Mouse (Mus musculus) MEL (cell line): ENCODE data around the gene Emsy. TPM values are rescaled to one million over a fixed set of nuclear protein-coding genes. Genes with fewer than 3 reads are reported as not detected.

Experiments used
- DNase-seq: peaks from one replicate; pipeline ENCODE4 v3.0.0; 2011; ENCODE audit warnings: low read depth, low spot score
- H3K27ac ChIP-seq: 2 replicates; pipeline ENCODE4 v1.5.1; 2012; ENCODE audit warnings: low read depth, mild to moderate bottlenecking, control low read depth, low read length, moderate library complexity; ENCODE audit not compliant: control insufficient read depth
- H3K27me3 ChIP-seq, 2 experiments: fragments of 150-350 bp in 1 of 2; sonication (generic) in 1 of 2; 2 replicates each; pipeline ENCODE4 v1.6.1; 2012; ENCODE audit warnings: low read length in 2 of 2, mild to moderate bottlenecking in 2 of 2, improper control_type of control experiment in 1 of 2, moderate library complexity in 1 of 2; ENCODE audit not compliant: insufficient read depth in 2 of 2, control insufficient read depth in 1 of 2
- H3K36me3 ChIP-seq, 2 experiments: 2 replicates each; pipeline ENCODE4 v1.6.1; 2012 to 2014; ENCODE audit warnings: low read length in 2 of 2, improper control_type of control experiment in 1 of 2, inconsistent platforms in 1 of 2, mild to moderate bottlenecking in 1 of 2; ENCODE audit not compliant: insufficient read depth in 2 of 2, control insufficient read depth in 1 of 2
- H3K4me1 ChIP-seq, 2 experiments: fragments of 150-350 bp in 1 of 2; sonication (generic) in 1 of 2; 2 replicates each; pipeline ENCODE4 v1.6.1; 2012; ENCODE audit warnings: low read length in 2 of 2, improper control_type of control experiment in 1 of 2, mild to moderate bottlenecking in 1 of 2; ENCODE audit not compliant: insufficient read depth in 2 of 2, control insufficient read depth in 1 of 2
- H3K4me3 ChIP-seq, 2 experiments: fragments of 150-350 bp in 1 of 2; sonication (generic) in 1 of 2; 2 replicates each; pipeline ENCODE4 v1.5.1; 2012; ENCODE audit warnings: low read depth in 2 of 2, low read length in 2 of 2, mild to moderate bottlenecking in 2 of 2, moderate library complexity in 2 of 2, control low read depth in 1 of 2, improper control_type of control experiment in 1 of 2; ENCODE audit not compliant: control insufficient read depth in 1 of 2, insufficient read depth in 1 of 2
- H3K79me2 ChIP-seq: 2 replicates; pipeline ENCODE4 v1.6.1; 2012; ENCODE audit warnings: mild to moderate bottlenecking, low read length, moderate library complexity; ENCODE audit not compliant: control insufficient read depth, poor library complexity, insufficient read depth
- H3K9ac ChIP-seq: 2 replicates; pipeline ENCODE4 v1.6.1; 2012; ENCODE audit warnings: low read depth, mild to moderate bottlenecking, control low read depth, low read length, moderate library complexity; ENCODE audit not compliant: control insufficient read depth, poor library complexity, severe bottlenecking
- H3K9me3 ChIP-seq: fragments of 150-350 bp; sonication (generic); replicated peaks from 2 replicates; pipeline ENCODE4 v1.6.1; 2012; ENCODE audit warnings: mild to moderate bottlenecking, low read length, improper control_type of control experiment, moderate library complexity; ENCODE audit not compliant: insufficient read depth
- BHLHE40 ChIP-seq: IDR thresholded peaks from 2 replicates; pipeline ENCODE4 v1.6.1; 2012; ENCODE audit warnings: low read depth, mild to moderate bottlenecking, inconsistent platforms, low read length, improper control_type of control experiment, borderline replicate concordance
- CHD1 ChIP-seq: IDR thresholded peaks from 2 replicates; pipeline ENCODE4 v1.6.1; 2012; ENCODE audit warnings: low read depth, mild to moderate bottlenecking, inconsistent platforms, low read length, improper control_type of control experiment
- CHD2 ChIP-seq: IDR thresholded peaks from 2 replicates; pipeline ENCODE4 v1.6.1; 2011; ENCODE audit warnings: low read length, improper control_type of control experiment
- ELF1 ChIP-seq: IDR thresholded peaks from 2 replicates; pipeline ENCODE4 v1.6.1; 2014; ENCODE audit warnings: low read depth, mild to moderate bottlenecking, inconsistent platforms, low read length, improper control_type of control experiment, moderate library complexity
- GATA1 ChIP-seq: IDR thresholded peaks from 2 replicates; pipeline ENCODE4 v1.6.1; 2011; ENCODE audit warnings: low read depth, low read length, improper control_type of control experiment
- JUND ChIP-seq: IDR thresholded peaks from 2 replicates; pipeline ENCODE4 v1.6.1; 2011; ENCODE audit warnings: low read depth, mild to moderate bottlenecking, improper control_type of control experiment, low read length
- KAT2A ChIP-seq: conservative IDR thresholded peaks from 2 replicates; pipeline ENCODE4 v1.6.1; 2012; ENCODE audit warnings: low read depth, low read length, improper control_type of control experiment, inconsistent platforms
- MAFK ChIP-seq: IDR thresholded peaks from 2 replicates; pipeline ENCODE4 v1.6.1; 2011; ENCODE audit warnings: low read depth, mild to moderate bottlenecking, low read length, improper control_type of control experiment, borderline replicate concordance
- MAX ChIP-seq: IDR thresholded peaks from 2 replicates; pipeline ENCODE4 v1.6.1; 2011; ENCODE audit warnings: low read length, improper control_type of control experiment
- MAZ ChIP-seq: IDR thresholded peaks from 2 replicates; pipeline ENCODE4 v1.6.1; 2012; ENCODE audit warnings: low read depth, mild to moderate bottlenecking, inconsistent platforms, low read length, improper control_type of control experiment
- MEF2A ChIP-seq: IDR thresholded peaks from 2 replicates; pipeline ENCODE4 v1.6.1; 2014; ENCODE audit warnings: low read depth, mild to moderate bottlenecking, inconsistent platforms, low read length, improper control_type of control experiment; ENCODE audit not compliant: poor library complexity, insufficient replicate concordance, severe bottlenecking; ENCODE audit errors: extremely low read depth
- MYB ChIP-seq: IDR thresholded peaks from 2 replicates; pipeline ENCODE4 v1.6.1; 2011; ENCODE audit warnings: mild to moderate bottlenecking, low read depth, low read length, improper control_type of control experiment
- MYC ChIP-seq: IDR thresholded peaks from 2 replicates; pipeline ENCODE4 v1.6.1; 2011; ENCODE audit warnings: low read depth, mild to moderate bottlenecking, low read length, improper control_type of control experiment, moderate library complexity
- NELFE ChIP-seq: IDR thresholded peaks from 2 replicates; pipeline ENCODE4 v1.6.1; 2011; ENCODE audit warnings: low read depth, low read length, improper control_type of control experiment
- NRF1 ChIP-seq: IDR thresholded peaks from 2 replicates; pipeline ENCODE4 v1.6.1; 2014; ENCODE audit warnings: low read depth, mild to moderate bottlenecking, inconsistent platforms, low read length, improper control_type of control experiment, moderate library complexity; ENCODE audit not compliant: poor library complexity, insufficient read depth, severe bottlenecking
- POLR2A ChIP-seq, 2 experiments: IDR thresholded peaks; 2 replicates each; pipeline ENCODE4 v1.6.1; 2011 to 2012; ENCODE audit warnings: low read length in 2 of 2, mild to moderate bottlenecking in 2 of 2, control low read depth in 1 of 2, improper control_type of control experiment in 1 of 2, low read depth in 1 of 2, moderate library complexity in 1 of 2; ENCODE audit not compliant: control insufficient read depth in 1 of 2, insufficient read depth in 1 of 2, poor library complexity in 1 of 2
- POLR2AphosphoS2 ChIP-seq: IDR thresholded peaks from 2 replicates; pipeline ENCODE4 v1.6.1; 2011; ENCODE audit warnings: low read length, improper control_type of control experiment
- POLR2AphosphoS5 ChIP-seq: IDR thresholded peaks from 2 replicates; pipeline ENCODE4 v1.6.1; 2012; ENCODE audit warnings: low read depth, borderline replicate concordance, mild to moderate bottlenecking, inconsistent platforms, low read length, moderate library complexity, mixed read lengths
- RAD21 ChIP-seq: IDR thresholded peaks from 2 replicates; pipeline ENCODE4 v1.6.1; 2011; ENCODE audit warnings: mild to moderate bottlenecking, low read depth, low read length, improper control_type of control experiment
- SMC3 ChIP-seq: IDR thresholded peaks from 2 replicates; pipeline ENCODE4 v1.6.1; 2011; ENCODE audit warnings: low read depth, low read length, improper control_type of control experiment
- TAL1 ChIP-seq: IDR thresholded peaks from 2 replicates; pipeline ENCODE4 v1.6.1; 2012; ENCODE audit warnings: mild to moderate bottlenecking, inconsistent platforms, low read length, moderate library complexity, mixed read lengths
- TCF12 ChIP-seq: IDR thresholded peaks from 2 replicates; pipeline ENCODE4 v1.6.1; 2014; ENCODE audit warnings: low read depth, mild to moderate bottlenecking, inconsistent platforms, low read length, improper control_type of control experiment, moderate library complexity
- USF2 ChIP-seq, 2 experiments: IDR thresholded peaks; 2 replicates each; pipeline ENCODE4 v1.6.1; 2011 to 2012; ENCODE audit warnings: improper control_type of control experiment in 2 of 2, low read length in 2 of 2, borderline replicate concordance in 1 of 2, inconsistent platforms in 1 of 2, low read depth in 1 of 2, mild to moderate bottlenecking in 1 of 2; ENCODE audit not compliant: insufficient read depth in 1 of 2
- ZC3H11A ChIP-seq: IDR thresholded peaks from 2 replicates; pipeline ENCODE4 v1.6.1; 2012; ENCODE audit warnings: low read depth, mild to moderate bottlenecking, inconsistent platforms, low read length, improper control_type of control experiment
- ZMIZ1 ChIP-seq: IDR thresholded peaks from 2 replicates; pipeline ENCODE4 v1.6.1; 2012; ENCODE audit warnings: low read depth, mild to moderate bottlenecking, inconsistent platforms, low read length, improper control_type of control experiment, moderate library complexity
- ZNF384 ChIP-seq: IDR thresholded peaks from 2 replicates; pipeline ENCODE4 v1.6.1; 2012; ENCODE audit warnings: low read depth, mild to moderate bottlenecking, inconsistent platforms, low read length, improper control_type of control experiment
- polyA plus RNA-seq, 2 experiments: library from polyadenylated mRNA; stranded (reverse) in 1 of 2; unstranded in 1 of 2; fragments of >175 nt in 1 of 2; fragments of >200 nt in 1 of 2; gene quantifications; 2 replicates each; pipeline versions ENCODE4 v1.2.1 to v1.2.4; 2012; ENCODE audit warnings: low replicate concordance in 2 of 2, low read depth in 1 of 2; ENCODE audit not compliant: insufficient read length in 2 of 2, insufficient read depth in 1 of 2, missing spikeins in 1 of 2
- total RNA-seq: library from RNA; depleted of rRNA; stranded (reverse); fragments of 300-350 nt; gene quantifications from 2 replicates; pipeline ENCODE4 v1.2.3, GENCODE M21; 2012

The Emsy gene
- total and polyA plus RNA-seq, 3 experiments: 10.2 to 24.1 TPM; not detected in 1

GRCm38 (mm10) chr7:98574771-98575191 is 81.8 kb downstream of the Emsy start:
- H3K27me3 ChIP-seq: peaks cover 0 to 3% of the 10 kb centered on the region in 2 experiments; a peak in 3 of 4 replicates
- TF ChIP-seq MEF2A: no peak
- no peak for TF ChIP-seq MAZ
- TF ChIP-seq ZNF384: no peak
- no peak for TF ChIP-seq POLR2AphosphoS2
- no peak for TF ChIP-seq NRF1
- no peak for TF ChIP-seq MAFK
- no peak for TF ChIP-seq MAX
- no peak for TF ChIP-seq MYB
- no peak for TF ChIP-seq ZMIZ1
- no peak for TF ChIP-seq GATA1
- TF ChIP-seq NELFE: no peak
- TF ChIP-seq, all 39 proteins: peak for 0
- H3K36me3 ChIP-seq: no peaks in the 10 kb centered on the region
- H3K9me3 ChIP-seq: no peaks in the 10 kb centered on the region
- H3K9ac ChIP-seq: no peak overlapping the region
- H3K4me1 ChIP-seq: no peaks in the 10 kb centered on the region
- DNase-seq: no peak
- no peaks in the 10 kb centered on the region for H3K79me2 ChIP-seq
- no peak overlapping the region for H3K27ac ChIP-seq
- H3K4me3 ChIP-seq: no peak overlapping the region

GRCm38 (mm10) chr7:98574271-98574670 is 82.3 kb downstream of the Emsy start:
- H3K79me2 ChIP-seq: no peaks in the 10 kb centered on the region
- TF ChIP-seq ZC3H11A: no peak
- no peak for TF ChIP-seq USF2 (IDR thresholded peaks at IDR 0.05; ENCODE audit: borderline replicate concordance in 1 of 2, insufficient read depth in 1 of 2, low read depth in 1 of 2, low read length in 2 of 2)
- no peak for TF ChIP-seq CHD2
- TF ChIP-seq ZNF384: no peak
- no peak for TF ChIP-seq SMC3
- no peak for TF ChIP-seq JUND
- no peak for TF ChIP-seq MYC
- no peak for TF ChIP-seq ELF1
- no peak for TF ChIP-seq POLR2AphosphoS5
- no peak for TF ChIP-seq CHD1
- TF ChIP-seq MEF2A: no peak
- TF ChIP-seq KAT2A: no peak
- no peak for TF ChIP-seq NELFE
- no peak for TF ChIP-seq POLR2A (IDR thresholded peaks at IDR 0.05; ENCODE audit: control insufficient read depth in 1 of 2, insufficient read depth in 1 of 2, low read depth in 1 of 2, low read length in 2 of 2, poor library complexity in 1 of 2)
- no peak for TF ChIP-seq RAD21
- TF ChIP-seq POLR2AphosphoS2: no peak
- TF ChIP-seq BHLHE40: no peak
- no peak for TF ChIP-seq TCF12
- TF ChIP-seq TAL1: no peak
- no peak for TF ChIP-seq MYB
- TF ChIP-seq, all 39 proteins: peak for 0
- H3K4me1 ChIP-seq: no peaks in the 10 kb centered on the region
- H3K4me3 ChIP-seq: no peak overlapping the region
- no peak overlapping the region for H3K27ac ChIP-seq
- H3K9ac ChIP-seq: no peak overlapping the region
- no peaks in the 10 kb centered on the region for H3K36me3 ChIP-seq
- DNase-seq: no peak
- peaks cover 0 to 3% of the 10 kb centered on the region in 2 experiments; a peak in 3 of 4 replicates for H3K27me3 ChIP-seq
- H3K9me3 ChIP-seq: no peaks in the 10 kb centered on the region
